Mouse (Mus musculus): ENCODE measurements at regions not wholly inside any gene's neighbourhood (a gene's known extent, or its start where the extent isn't known, plus 50 kb on each side); places are given as distances from the start of the nearest gene placed in this dataset.

DNA sequence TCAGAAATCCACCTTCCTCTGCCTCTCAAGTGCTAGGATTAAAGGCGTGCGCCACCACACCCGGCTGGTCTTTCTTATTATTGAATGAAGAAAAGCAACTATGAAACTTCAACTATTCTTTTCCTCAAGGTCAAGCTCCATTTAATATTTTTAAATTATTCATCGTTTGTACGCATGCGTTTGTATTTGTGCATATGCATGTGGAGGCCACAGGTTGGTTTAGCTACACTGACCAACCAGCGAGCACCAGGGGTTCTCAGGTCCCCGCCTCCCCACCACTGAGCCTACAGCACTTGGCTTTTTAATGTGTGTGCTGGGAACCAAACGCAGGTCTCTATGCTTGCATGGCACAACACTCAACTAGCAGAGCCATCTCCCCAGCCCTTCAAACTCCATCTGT lies 51.0 kb upstream of the Tmem252 start:
- no peak for DNase-seq (ENCODE audit: low spot score in 2 of 2)

DNA sequence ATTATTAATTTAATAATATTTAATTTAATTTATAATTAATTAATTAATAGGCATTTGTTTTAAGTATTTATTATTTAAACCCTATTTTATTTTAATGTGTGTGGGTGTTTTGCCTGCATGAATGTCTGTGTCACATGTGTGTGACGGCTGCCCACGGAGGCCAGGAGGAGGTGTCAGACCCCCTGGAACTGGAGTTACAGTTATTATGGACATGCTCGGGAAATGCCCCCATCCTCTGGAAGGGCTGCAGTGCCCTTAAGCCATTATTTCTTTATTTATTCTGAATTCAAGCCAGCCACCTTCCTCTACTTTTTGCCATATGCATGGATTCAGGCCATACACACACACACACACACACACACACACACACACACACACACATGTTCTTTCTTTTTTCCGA lies 51.5 kb upstream of the Tmem252 start:
- DNase-seq (ENCODE audit: low spot score in 2 of 2) = no peak

DNA sequence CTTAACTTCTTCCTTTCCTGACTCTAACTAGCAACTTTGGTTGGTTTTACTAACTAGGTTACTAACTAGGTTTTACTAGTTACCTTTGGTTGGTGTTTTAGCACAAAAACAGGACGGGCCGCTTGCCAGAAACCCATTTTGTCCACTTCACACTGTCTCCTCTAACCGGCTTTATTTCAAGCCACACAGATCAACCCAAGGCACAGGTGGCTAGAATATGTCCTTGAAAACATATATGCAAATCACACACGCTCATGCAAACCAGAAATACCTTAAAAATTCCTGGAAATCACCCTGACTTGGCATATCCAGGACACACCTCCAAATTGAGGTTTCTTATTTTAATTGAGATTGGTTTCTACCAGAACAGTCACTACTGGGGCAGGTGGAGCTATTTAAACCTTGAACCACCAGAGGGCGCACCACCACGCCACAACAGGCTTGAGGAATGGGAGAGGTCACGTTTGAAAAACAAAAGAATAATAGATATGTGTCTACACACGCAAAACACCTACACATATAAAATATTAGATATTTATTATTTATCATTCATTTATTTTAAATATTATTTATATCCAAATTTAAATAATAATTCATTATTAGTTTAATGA lies 52.1 kb upstream of the Tmem252 start:
- peak; percentile 59 to 79 for DNase-seq (ENCODE audit: low spot score in 2 of 2)

- DNase-seq (ENCODE audit: low spot score in 2 of 2) = no peak
Observed at GRCm38 (mm10) chr19:24615762-24616310, 58.0 kb upstream of the Tmem252 start.

- DNase-seq (ENCODE audit: low spot score in 2 of 2) = no peak
Observed at GRCm38 (mm10) chr19:24607884-24608283, 52.2 kb upstream of the Pip5k1b start.

DNA sequence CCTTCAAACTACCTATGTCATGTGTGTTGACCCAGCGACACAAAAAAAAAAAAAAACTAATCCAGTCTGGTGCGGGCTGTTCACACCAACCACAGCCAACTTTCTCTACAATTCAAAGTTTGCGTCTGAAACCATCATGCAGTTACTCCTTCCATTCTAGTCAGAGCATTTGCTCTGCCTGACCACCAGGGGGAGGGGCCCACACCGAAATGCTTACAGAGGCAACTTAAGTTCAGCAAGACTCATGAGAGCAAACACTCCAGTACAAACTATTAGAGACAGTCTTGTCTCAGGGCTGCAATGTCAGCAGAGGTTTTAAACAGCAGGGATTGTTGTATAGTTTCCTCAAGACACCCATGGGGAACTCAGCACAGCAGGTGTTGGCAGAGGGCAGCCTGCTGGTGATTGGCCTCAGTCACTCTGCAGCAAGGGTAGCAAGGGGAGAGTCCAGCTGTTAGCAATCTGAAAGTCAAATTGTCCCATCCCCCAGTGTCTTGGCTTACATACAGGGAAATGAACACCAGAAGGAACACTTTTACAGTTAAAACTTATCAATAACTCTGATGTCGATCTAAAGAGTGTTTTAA lies 50.8 kb upstream of the Pip5k1b start:
- DNase-seq (ENCODE audit: low spot score in 2 of 2) = peak in 1 of 2 experiments; percentile 51
